Mouse (Mus musculus): ENCODE data around the gene Ermap.
A peak's percentile ranks its signal among the peaks of the same experiment; 100 is the strongest.

The Ermap gene

GRCm38 (mm10) chr4:119189864-119190263, at the start of gene Ermap:
TSS of gene Ermap (minus strand) at chr4:119190011.
- DNase-seq (ENCODE audit: extremely low read depth, insufficient read length, low spot score) = no peak

- DNase-seq (ENCODE audit: extremely low read depth, insufficient read length, low spot score) = peak; percentile 51
Observed at GRCm38 (mm10) chr4:119239181-119239682, 49.4 kb upstream of the Ermap start.

- no peak for DNase-seq (ENCODE audit: extremely low read depth, insufficient read length, low spot score)
Observed at GRCm38 (mm10) chr4:119238661-119239060, 48.9 kb upstream of the Ermap start.

GRCm38 (mm10) chr4:119234348-119234747, 44.5 kb upstream of the Ermap start:
- no peak for DNase-seq (ENCODE audit: extremely low read depth, insufficient read length, low spot score)

- DNase-seq (ENCODE audit: extremely low read depth, insufficient read length, low spot score) = peak; percentile 62
Observed at GRCm38 (mm10) chr4:119233256-119233901, 43.6 kb upstream of the Ermap start.

GRCm38 (mm10) chr4:119232410-119233255, 42.8 kb upstream of the Ermap start, which contains the start of the genes AU022252 and P3h1:
TSS of gene AU022252 (minus strand) at chr4:119232712.
TSS of gene P3h1 (plus strand) at chr4:119232915.
- DNase-seq (ENCODE audit: extremely low read depth, insufficient read length, low spot score) = peak; percentile 96

GRCm38 (mm10) chr4:119226751-119227150, 36.9 kb upstream of the Ermap start:
- no peak for DNase-seq (ENCODE audit: extremely low read depth, insufficient read length, low spot score)

- DNase-seq (ENCODE audit: extremely low read depth, insufficient read length, low spot score) = no peak
Observed at GRCm38 (mm10) chr4:119225719-119226118, 35.9 kb upstream of the Ermap start.

- no peak for DNase-seq (ENCODE audit: extremely low read depth, insufficient read length, low spot score)
Observed at GRCm38 (mm10) chr4:119224534-119224933, 34.7 kb upstream of the Ermap start.

GRCm38 (mm10) chr4:119223696-119224095, 33.9 kb upstream of the Ermap start:
- peak; percentile 47 for DNase-seq (ENCODE audit: extremely low read depth, insufficient read length, low spot score)

GRCm38 (mm10) chr4:119218169-119218568, 28.4 kb upstream of the Ermap start, which contains the start of gene Tmem269:
TSS of gene Tmem269 (minus strand) at chr4:119218217.
- DNase-seq (ENCODE audit: extremely low read depth, insufficient read length, low spot score) = no peak

- no peak for DNase-seq (ENCODE audit: extremely low read depth, insufficient read length, low spot score)
Observed at GRCm38 (mm10) chr4:119216667-119217066, 26.9 kb upstream of the Ermap start.

- no peak for DNase-seq (ENCODE audit: extremely low read depth, insufficient read length, low spot score)
Observed at GRCm38 (mm10) chr4:119204672-119205071, 14.9 kb upstream of the Ermap start.

GRCm38 (mm10) chr4:119198105-119198504, 8.3 kb upstream of the Ermap start:
- DNase-seq (ENCODE audit: extremely low read depth, insufficient read length, low spot score) = no peak

- DNase-seq (ENCODE audit: extremely low read depth, insufficient read length, low spot score) = no peak
Observed at GRCm38 (mm10) chr4:119195582-119196320, 5.9 kb upstream of the Ermap start.

GRCm38 (mm10) chr4:119194909-119195581, 5.2 kb upstream of the Ermap start, which contains the start of gene Svbp:
TSS of gene Svbp (plus strand) at chr4:119195306.
- DNase-seq (ENCODE audit: extremely low read depth, insufficient read length, low spot score) = peak; percentile 93

- DNase-seq (ENCODE audit: extremely low read depth, insufficient read length, low spot score) = no peak
Observed at GRCm38 (mm10) chr4:119192757-119193156, 2.9 kb upstream of the Ermap start.

- no peak for DNase-seq (ENCODE audit: extremely low read depth, insufficient read length, low spot score)
Observed at GRCm38 (mm10) chr4:119191273-119191672, 1.5 kb upstream of the Ermap start.

- DNase-seq (ENCODE audit: extremely low read depth, insufficient read length, low spot score) = no peak
Observed at GRCm38 (mm10) chr4:119190618-119191017, 807 bp upstream of the Ermap start.

- no peak for DNase-seq (ENCODE audit: extremely low read depth, insufficient read length, low spot score)
Observed at GRCm38 (mm10) chr4:119189392-119189791, 419 bp downstream of the Ermap start.

Measured in 3134 (cell line).